ENCODE assay signal across 20 mouse cellular contexts in genomic region chr6:85884311-85884710, GRCm38 (mm10). TPM values are rescaled to one million over a fixed set of nuclear protein-coding genes. Genes with fewer than 3 reads are reported as not detected.
"Had no signal": no experiment of that assay in that cellular context is flagged by ENCODE, and none has a peak within 500 bp of the region (broad histone marks: within the 10 kb centered on the region; RNA-seq: fewer than 3 reads in every experiment).

No protein-coding gene starts in this region.

- H3K27me3 ChIP-seq: liver, embryonic 12.5 days; lung, embryonic 15.5 days; megakaryocyte, embryonic 14.5 days; midbrain, embryonic 13.5 days; midbrain, embryonic 15.5 days; neural tube, embryonic 13.5 days; stomach, embryonic 15.5 days had no signal

- H3K4me1 ChIP-seq: liver, embryonic 12.5 days; lung, embryonic 15.5 days; megakaryocyte, embryonic 14.5 days; midbrain, embryonic 13.5 days; midbrain, embryonic 15.5 days; neural tube, embryonic 13.5 days; stomach, embryonic 15.5 days had no signal

- H3K4me3 ChIP-seq: liver, embryonic 12.5 days; lung, embryonic 15.5 days; megakaryocyte, embryonic 14.5 days; midbrain, embryonic 13.5 days; midbrain, embryonic 15.5 days; neural tube, embryonic 13.5 days; stomach, embryonic 15.5 days had no signal

- H3K36me3 ChIP-seq: liver, embryonic 12.5 days; lung, embryonic 15.5 days; midbrain, embryonic 13.5 days; midbrain, embryonic 15.5 days; neural tube, embryonic 13.5 days; stomach, embryonic 15.5 days had no signal

- H3K27ac ChIP-seq: liver, embryonic 12.5 days; liver, embryonic 14.5 days; lung, embryonic 15.5 days; macrophage; midbrain, embryonic 13.5 days; midbrain, embryonic 15.5 days; neural tube, embryonic 13.5 days; stomach, embryonic 15.5 days; stomach, postnatal 0 days had no signal

- ATAC-seq: liver, embryonic 12.5 days; lung, postnatal 0 days; midbrain, embryonic 13.5 days; midbrain, embryonic 15.5 days had no signal

- H3K9ac ChIP-seq: liver, embryonic 12.5 days; liver, embryonic 14.5 days; lung, embryonic 15.5 days; midbrain, embryonic 13.5 days; midbrain, embryonic 15.5 days; neural tube, embryonic 13.5 days; stomach, embryonic 15.5 days had no signal

- DNase-seq: lung, adult 2 months; lung, postnatal 14 days; lung, postnatal 36 days; right cerebral cortex, postnatal 14 days; thymus, adult 2 months; thymus, postnatal 36 days had no signal

- H3K4me2 ChIP-seq: liver, embryonic 12.5 days; lung, embryonic 15.5 days; midbrain, embryonic 11.5 days; midbrain, embryonic 13.5 days; midbrain, embryonic 15.5 days; neural tube, embryonic 13.5 days; stomach, embryonic 15.5 days had no signal

RNA-seq across cellular contexts. Expression of gene Nat8f2, which starts 15.4 kb away (rescaled TPM):
- polyA plus RNA-seq: liver, embryonic 14.5 days; liver, embryonic 16.5 days; lung, postnatal 0 days; macrophage; midbrain, embryonic 11.5 days; midbrain, embryonic 13.5 days; midbrain, embryonic 15.5 days; neural tube, embryonic 11.5 days; neural tube, embryonic 13.5 days; stomach, postnatal 0 days had no signal

RNA-seq across cellular contexts. Expression of gene Nat8, which starts 52.4 kb away (rescaled TPM):
- polyA plus RNA-seq: liver, embryonic 12.5 days; lung, embryonic 15.5 days; lung, postnatal 0 days; macrophage; midbrain, embryonic 11.5 days; midbrain, embryonic 13.5 days; midbrain, embryonic 15.5 days; neural tube, embryonic 11.5 days; neural tube, embryonic 13.5 days; stomach, postnatal 0 days had no signal
